Mouse (Mus musculus): Measurements from ENCODE around the gene Ctnnd2. TPM values are rescaled to one million over a fixed set of nuclear protein-coding genes. Genes with fewer than 3 reads are reported as not detected.
A peak's percentile ranks its signal among the peaks of the same experiment; 100 is the strongest.

Gene Ctnnd2
- polyA plus RNA-seq, 1 experiment from 2014 or later = 0.16 TPM

GRCm38 (mm10) chr15:30268822-30269221 is 96.4 kb downstream of the Ctnnd2 start:
- no peak for ATAC-seq (ENCODE audit: insufficient read depth)
- Histone ChIP-seq H3K9me3 (replicated peaks) (no peaks in the 10 kb centered on the region), H3K27ac (replicated peaks) (no peak overlapping the region), H3K36me3 (replicated peaks) (no peaks in the 10 kb centered on the region), H3K9ac (no peak overlapping the region), H3K4me3 (replicated peaks) (no peak overlapping the region), H3K27me3 (no peaks in the 10 kb centered on the region), H3K4me1 (replicated peaks) (no peaks in the 10 kb centered on the region), H3K4me2 (no peak overlapping the region)
- WGBS (ENCODE audit: insufficient replicate concordance) = 68% methylated on average over 10 of the region's 10 CpGs

- Histone ChIP-seq H3K4me1 (replicated peaks) (no peaks in the 10 kb centered on the region), H3K4me3 (replicated peaks) (no peak overlapping the region), H3K9me3 (replicated peaks) (no peaks in the 10 kb centered on the region), H3K27me3 (no peaks in the 10 kb centered on the region), H3K9ac (no peak overlapping the region), H3K27ac (replicated peaks) (no peak overlapping the region), H3K4me2 (no peak overlapping the region), H3K36me3 (replicated peaks) (no peaks in the 10 kb centered on the region)
- 56% methylated on average over 8 of the region's 8 CpGs for WGBS (ENCODE audit: insufficient replicate concordance)
- no peak for ATAC-seq (ENCODE audit: insufficient read depth)
Observed at GRCm38 (mm10) chr15:30271141-30271572, 98.8 kb downstream of the Ctnnd2 start.

DNA sequence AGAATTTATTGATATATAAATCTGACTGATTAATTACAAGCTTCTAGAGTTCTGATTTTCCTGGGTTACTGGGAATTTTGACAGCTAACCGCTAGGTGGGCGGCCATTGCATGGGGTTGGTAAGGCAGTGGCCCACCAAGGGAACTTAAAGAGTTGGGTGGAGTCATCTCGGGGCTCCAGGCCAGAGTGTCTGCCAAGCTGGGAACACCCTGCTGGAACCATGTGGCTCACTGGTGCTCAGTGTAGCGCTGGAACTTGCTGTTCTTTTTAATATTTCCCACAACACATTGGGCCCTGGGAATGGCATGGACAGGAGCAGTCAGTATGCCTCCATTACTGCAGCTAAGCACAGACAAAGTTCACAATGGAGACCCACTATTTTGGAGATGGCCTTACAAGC is 99.9 kb downstream of the Ctnnd2 start:
- 70% methylated on average over 4 of the region's 4 CpGs for WGBS (ENCODE audit: insufficient replicate concordance)
- no peak overlapping the region for H3K4me2 ChIP-seq
- no peaks in the 10 kb centered on the region for H3K36me3 ChIP-seq (replicated peaks)
- ATAC-seq (ENCODE audit: insufficient read depth) = no peak
- no peaks in the 10 kb centered on the region for H3K4me1 ChIP-seq (replicated peaks)
- no peak overlapping the region for H3K4me3 ChIP-seq (replicated peaks)
- no peaks in the 10 kb centered on the region for H3K27me3 ChIP-seq
- no peak overlapping the region for H3K27ac ChIP-seq (replicated peaks)
- H3K9me3 ChIP-seq (replicated peaks) = no peaks in the 10 kb centered on the region
- H3K9ac ChIP-seq = no peak overlapping the region

GRCm38 (mm10) chr15:30275721-30276120 is 103.3 kb downstream of the Ctnnd2 start:
- Histone ChIP-seq H3K4me1 (replicated peaks) (no peaks in the 10 kb centered on the region), H3K4me2 (no peak overlapping the region), H3K27ac (replicated peaks) (no peak overlapping the region), H3K9ac (no peak overlapping the region), H3K9me3 (replicated peaks) (no peaks in the 10 kb centered on the region), H3K36me3 (replicated peaks) (no peaks in the 10 kb centered on the region), H3K27me3 (no peaks in the 10 kb centered on the region), H3K4me3 (replicated peaks) (no peak overlapping the region)
- 64% methylated on average over 5 of the region's 5 CpGs for WGBS (ENCODE audit: insufficient replicate concordance)
- no peak for ATAC-seq (ENCODE audit: insufficient read depth)

DNA sequence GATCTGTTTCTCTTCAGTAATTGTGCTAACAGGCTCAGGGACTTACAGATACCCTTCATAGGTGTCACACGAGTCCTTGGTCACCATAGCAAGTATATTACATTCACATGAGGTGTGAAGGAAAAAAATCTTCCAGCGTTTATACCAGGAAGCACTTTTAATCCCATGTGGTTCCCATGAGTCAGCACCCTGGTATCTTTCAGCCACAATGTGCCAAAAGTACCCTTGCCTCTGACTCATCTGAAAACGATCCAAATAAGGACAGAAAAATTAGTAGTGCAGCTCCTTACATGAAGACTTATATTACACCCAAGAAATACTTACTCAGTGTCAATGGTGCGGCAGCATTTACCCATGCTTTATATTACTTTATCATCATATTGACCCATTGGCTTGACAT is 104.3 kb downstream of the Ctnnd2 start:
- 56% methylated on average over 4 of the region's 4 CpGs for WGBS (ENCODE audit: insufficient replicate concordance)
- ATAC-seq (ENCODE audit: insufficient read depth) = no peak
- H3K27me3 ChIP-seq = no peaks in the 10 kb centered on the region

GRCm38 (mm10) chr15:30278610-30279009 is 106.2 kb downstream of the Ctnnd2 start:
- no peak overlapping the region for H3K9ac ChIP-seq
- WGBS (ENCODE audit: insufficient replicate concordance) = 69% methylated on average over 4 of the region's 4 CpGs
- no peaks in the 10 kb centered on the region for H3K36me3 ChIP-seq (replicated peaks)
- no peaks in the 10 kb centered on the region for H3K4me1 ChIP-seq (replicated peaks)
- no peak for ATAC-seq (ENCODE audit: insufficient read depth)
- no peaks in the 10 kb centered on the region for H3K27me3 ChIP-seq
- no peak overlapping the region for H3K4me3 ChIP-seq (replicated peaks)
- H3K9me3 ChIP-seq (replicated peaks) = no peaks in the 10 kb centered on the region
- no peak overlapping the region for H3K27ac ChIP-seq (replicated peaks)
- no peak overlapping the region for H3K4me2 ChIP-seq

More for the DNA sequence above, 104.3 kb downstream of the Ctnnd2 start:
- Histone ChIP-seq H3K9me3 (replicated peaks) (no peaks in the 10 kb centered on the region), H3K36me3 (replicated peaks) (no peaks in the 10 kb centered on the region), H3K27ac (replicated peaks) (no peak overlapping the region), H3K4me2 (no peak overlapping the region), H3K4me1 (replicated peaks) (no peaks in the 10 kb centered on the region), H3K4me3 (replicated peaks) (no peak overlapping the region), H3K9ac (no peak overlapping the region)

GRCm38 (mm10) chr15:30285572-30286244 is 113.3 kb downstream of the Ctnnd2 start:
- no peaks in the 10 kb centered on the region for H3K4me1 ChIP-seq (replicated peaks)
- no peaks in the 10 kb centered on the region for H3K9me3 ChIP-seq (replicated peaks)
- no peak overlapping the region for H3K9ac ChIP-seq
- peak overlapping the region; percentile 18; the same call in 1 of the 2 replicates for H3K4me3 ChIP-seq (replicated peaks)
- no peaks in the 10 kb centered on the region for H3K27me3 ChIP-seq
- H3K36me3 ChIP-seq (replicated peaks) = no peaks in the 10 kb centered on the region
- 62% methylated on average over 15 of the region's 15 CpGs for WGBS (ENCODE audit: insufficient replicate concordance)
- peak; percentile 73 for ATAC-seq (ENCODE audit: insufficient read depth)
- H3K27ac ChIP-seq (replicated peaks) = no peak overlapping the region
- peak overlapping the region; percentile 34 for H3K4me2 ChIP-seq

DNA sequence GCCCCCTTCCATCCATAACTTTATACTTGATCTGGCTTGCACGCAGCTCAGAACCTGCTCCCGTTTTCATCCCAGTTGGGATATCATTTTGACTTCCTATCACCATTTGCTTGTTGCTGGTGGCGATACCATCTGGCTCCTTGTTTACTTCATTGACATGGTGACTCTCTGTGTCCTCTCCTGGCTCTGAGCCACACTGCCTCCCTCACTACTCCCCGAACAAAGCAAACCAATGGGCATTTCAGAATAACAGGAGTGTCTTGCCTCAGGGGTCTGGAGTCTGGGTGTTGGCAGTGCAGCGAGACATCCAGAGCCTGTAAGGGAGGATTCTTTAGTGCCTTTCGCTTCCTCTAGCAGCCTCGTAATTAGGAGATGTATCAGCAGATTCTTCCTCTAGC is 113.9 kb downstream of the Ctnnd2 start:
- Histone ChIP-seq H3K36me3 (replicated peaks) (no peaks in the 10 kb centered on the region), H3K4me3 (replicated peaks) (peak overlapping the region; percentile 18; the same call in 1 of the 2 replicates), H3K27ac (replicated peaks) (no peak overlapping the region), H3K27me3 (no peaks in the 10 kb centered on the region), H3K9me3 (replicated peaks) (no peaks in the 10 kb centered on the region), H3K4me1 (replicated peaks) (no peaks in the 10 kb centered on the region), H3K9ac (no peak overlapping the region), H3K4me2 (peak overlapping the region; percentile 34)
- ATAC-seq (ENCODE audit: insufficient read depth) = 0 out of 2 replicates have a peak, but pooled peaks have one; percentile 31
- WGBS (ENCODE audit: insufficient replicate concordance) = 59% methylated on average over 7 of the region's 7 CpGs

DNA sequence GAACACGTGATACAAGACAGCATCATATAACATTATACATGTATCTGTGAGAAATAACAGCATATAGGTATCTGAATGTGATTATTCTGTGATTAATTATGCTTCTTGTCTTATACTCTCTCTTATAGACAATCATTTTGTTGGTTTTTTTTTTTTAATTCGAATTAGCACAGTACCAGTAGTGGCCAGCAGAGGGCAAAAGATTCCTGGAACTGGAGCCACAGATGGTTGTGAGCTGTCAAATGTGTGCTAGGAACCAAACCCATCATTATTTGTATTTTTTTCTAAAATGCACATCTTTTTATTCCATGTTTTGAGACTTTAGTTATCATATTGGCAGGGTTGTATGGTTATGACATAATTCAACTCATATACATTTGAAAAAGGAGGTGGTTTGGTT is 130.4 kb downstream of the Ctnnd2 start:
- no peak for ATAC-seq (ENCODE audit: insufficient read depth)
- no peak overlapping the region for H3K27ac ChIP-seq (replicated peaks)

DNA sequence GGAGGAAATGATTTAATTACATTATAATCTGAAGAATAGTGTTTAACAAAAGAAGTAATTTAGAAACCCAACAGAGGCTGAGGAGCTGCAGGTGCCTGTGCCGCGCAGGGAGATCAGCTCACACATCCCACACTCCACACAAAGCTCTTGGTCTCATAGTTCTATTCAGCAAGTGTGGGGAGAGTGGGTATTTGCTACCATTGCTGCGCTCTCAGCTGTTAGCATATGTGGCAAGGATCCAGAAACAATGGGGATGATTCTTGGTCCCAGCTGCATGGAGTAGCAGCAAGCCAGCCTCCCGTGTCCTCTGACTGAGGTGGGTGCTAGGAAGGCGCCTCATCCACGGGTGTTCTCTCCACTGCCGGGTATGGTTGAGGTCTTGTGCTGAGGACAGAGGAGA is 134.0 kb downstream of the Ctnnd2 start:
- Histone ChIP-seq H3K4me3 (replicated peaks) (no peak overlapping the region), H3K27ac (replicated peaks) (no peak overlapping the region), H3K9ac (no peak overlapping the region), H3K4me2 (no peak overlapping the region), H3K9me3 (replicated peaks) (no peaks in the 10 kb centered on the region), H3K27me3 (no peaks in the 10 kb centered on the region), H3K36me3 (replicated peaks) (no peaks in the 10 kb centered on the region), H3K4me1 (replicated peaks) (no peaks in the 10 kb centered on the region)
- no peak for ATAC-seq (ENCODE audit: insufficient read depth)
- 57% methylated on average over 7 of the region's 7 CpGs for WGBS (ENCODE audit: insufficient replicate concordance)

More for the DNA sequence above, 130.4 kb downstream of the Ctnnd2 start:
- Histone ChIP-seq H3K9ac (no peak overlapping the region), H3K4me3 (replicated peaks) (no peak overlapping the region), H3K4me1 (replicated peaks) (no peaks in the 10 kb centered on the region), H3K36me3 (replicated peaks) (no peaks in the 10 kb centered on the region), H3K4me2 (no peak overlapping the region), H3K9me3 (replicated peaks) (no peaks in the 10 kb centered on the region), H3K27me3 (no peaks in the 10 kb centered on the region)
- 47% methylated on average over 2 of the region's 2 CpGs for WGBS (ENCODE audit: insufficient replicate concordance)

DNA sequence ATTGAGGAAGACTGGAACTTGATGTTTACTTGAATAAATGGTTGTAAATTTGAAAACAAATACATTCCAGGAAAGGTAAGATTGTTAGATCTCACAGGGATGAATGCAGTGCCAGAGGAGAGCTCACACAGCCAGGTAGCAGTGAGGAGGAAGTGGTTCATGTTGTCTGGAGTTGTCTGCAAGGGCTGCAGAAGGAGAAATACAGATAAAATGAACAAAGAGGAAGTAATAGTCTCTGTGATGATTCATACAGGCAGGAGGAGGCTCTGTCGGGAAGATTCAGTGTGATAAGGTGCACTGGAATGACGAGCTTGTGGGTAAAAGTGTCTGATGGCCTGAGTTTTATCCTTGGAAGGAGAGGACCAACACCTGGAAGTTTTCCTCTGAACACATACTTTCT is 150.2 kb downstream of the Ctnnd2 start:
- Histone ChIP-seq H3K27ac (replicated peaks) (no peak overlapping the region), H3K27me3 (no peaks in the 10 kb centered on the region), H3K4me3 (replicated peaks) (no peak overlapping the region), H3K36me3 (replicated peaks) (no peaks in the 10 kb centered on the region), H3K9ac (no peak overlapping the region), H3K9me3 (replicated peaks) (no peaks in the 10 kb centered on the region), H3K4me2 (no peak overlapping the region), H3K4me1 (replicated peaks) (no peaks in the 10 kb centered on the region)
- no peak for ATAC-seq (ENCODE audit: insufficient read depth)
- 10% methylated on average over 2 of the region's 2 CpGs for WGBS (ENCODE audit: insufficient replicate concordance)
